Mouse (Mus musculus) liver, embryonic 14.5 days (tissue): Measurements from ENCODE around the gene Zfp511.

Experiments
- CTCF ChIP-seq: IDR thresholded peaks from 2 replicates; pipeline ENCODE4 v1.5.1; 2016; ENCODE audit warnings: antibody characterized with exemption, low read depth, control low read depth
- EP300 ChIP-seq: IDR thresholded peaks from 2 replicates; pipeline ENCODE4 v1.6.1; 2016; ENCODE audit warnings: antibody characterized with exemption, low read depth

DNA sequence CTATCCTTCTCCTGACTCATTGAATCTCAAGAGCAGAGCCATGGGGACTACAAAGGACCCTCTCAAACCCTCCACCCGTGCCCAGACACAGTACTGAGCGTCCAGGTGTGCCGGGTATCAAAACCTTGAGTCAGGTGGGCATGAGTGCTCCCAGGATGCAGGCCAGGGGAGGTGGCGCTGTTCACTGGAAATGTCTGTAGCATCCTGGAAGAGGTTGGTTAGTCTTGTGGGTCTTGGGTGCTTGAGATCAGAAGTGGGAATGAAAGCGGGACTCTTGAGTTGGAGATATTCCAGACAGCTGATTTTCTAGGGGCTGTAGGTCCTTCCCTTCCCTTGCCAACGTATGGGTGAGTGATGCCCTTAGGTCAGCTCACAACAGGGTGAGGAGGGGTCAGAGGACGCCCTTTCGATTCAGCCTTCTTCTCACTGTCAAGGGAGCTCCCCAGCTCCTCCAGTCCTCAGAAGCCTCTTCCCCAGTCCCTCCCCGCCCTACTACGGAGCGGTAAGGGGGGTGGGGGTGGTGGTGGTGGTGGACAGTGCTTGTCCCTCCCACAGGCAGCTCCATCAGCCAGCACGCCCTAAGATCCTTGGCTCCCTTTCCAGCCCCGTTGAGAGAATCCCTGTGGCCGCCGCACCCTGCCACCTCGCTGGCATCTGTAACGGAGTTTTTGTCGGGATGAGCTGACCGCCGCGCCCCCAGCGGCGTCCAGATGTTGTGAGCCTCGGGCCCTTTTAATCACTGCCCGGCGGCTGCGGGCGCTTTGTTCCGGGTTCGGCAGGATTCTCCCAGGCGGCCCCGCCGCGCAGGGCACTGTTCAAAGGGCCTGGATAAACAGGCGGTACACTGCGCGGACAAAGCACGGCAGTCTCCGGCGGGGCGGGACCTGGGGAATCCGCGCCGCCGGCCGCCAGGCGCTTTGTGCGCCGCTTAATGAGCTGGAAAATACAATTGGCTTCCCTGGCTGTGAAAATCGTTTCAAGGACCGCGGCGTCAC is 21.5 kb downstream of the Zfp511 start:
- TF ChIP-seq CTCF (no peak), EP300 (no peak)
